Mouse (Mus musculus): ENCODE measurements at regions not wholly inside any gene's neighbourhood (a gene's known extent, or its start where the extent isn't known, plus 50 kb on each side); places are given as distances from the start of the nearest gene placed in this dataset.

DNA sequence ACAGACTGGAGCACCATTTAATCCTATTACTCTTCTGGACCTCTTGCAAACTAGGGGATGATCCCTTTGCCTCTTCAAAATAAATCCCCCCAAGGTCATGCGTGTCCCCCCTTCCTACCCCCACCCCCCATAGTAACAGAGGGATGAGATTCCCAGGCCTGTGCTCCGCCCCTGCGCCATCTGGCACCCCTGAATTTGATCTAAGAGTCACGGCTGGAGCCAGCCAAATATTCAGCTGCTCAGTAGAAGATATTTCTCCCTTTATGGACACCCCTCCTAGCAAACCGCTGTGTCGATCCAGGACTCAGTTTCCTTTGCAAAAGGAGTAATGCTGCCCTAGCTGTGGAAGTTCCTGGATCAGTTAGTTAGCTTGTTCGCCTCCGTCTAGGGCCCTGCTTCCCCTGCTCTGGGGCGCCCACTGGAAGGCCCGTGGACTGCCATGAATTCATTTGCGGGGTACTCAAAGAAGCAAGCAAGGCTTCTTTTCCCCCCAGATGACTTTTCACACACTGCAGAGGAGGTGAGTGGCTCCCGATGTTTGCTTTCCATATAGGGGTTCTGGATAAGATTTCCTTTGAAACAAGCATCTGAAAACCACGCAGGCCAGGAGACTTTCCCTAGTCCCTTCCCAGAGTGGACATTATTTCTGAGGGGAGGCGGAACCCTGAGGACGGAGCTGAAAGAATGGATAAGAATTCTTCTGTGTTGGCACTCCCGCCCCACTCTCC is 70.9 kb upstream of the Pias1 start:
- no peak for TF ChIP-seq EP300 (IDR thresholded peaks at IDR 0.05; ENCODE audit: low read depth)
- TF ChIP-seq CTCF (IDR thresholded peaks at IDR 0.05; ENCODE audit: low read depth): no peak
